Mouse (Mus musculus) kidney, adult 18-20 months (tissue): Measurements from ENCODE around the gene Nckap1l.

Experiments used
- DNase-seq: peaks from one replicate; pipeline ENCODE4 v3.0.0; 2021

Gene Nckap1l

DNA sequence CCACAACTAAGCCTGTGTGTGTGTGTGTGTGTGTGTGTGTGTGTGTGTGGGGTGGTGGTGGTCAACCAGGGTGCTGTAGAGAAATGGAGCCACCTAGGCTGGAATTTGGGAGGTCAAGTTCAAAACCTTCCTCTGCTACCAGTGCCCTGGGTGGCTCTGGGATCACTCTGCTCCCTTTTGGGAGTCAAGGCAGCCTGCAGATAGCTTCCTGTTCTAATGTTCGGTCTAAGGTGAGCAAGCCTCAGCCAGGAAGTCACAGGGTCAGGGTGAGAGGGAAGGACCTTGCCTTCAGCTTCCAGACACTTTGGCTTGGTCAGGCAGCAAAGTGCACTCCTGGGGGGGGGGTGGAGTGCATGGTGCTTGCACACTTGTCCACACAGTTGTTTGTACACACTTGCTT, 87.1 kb downstream of the Nckap1l start:
- DNase-seq = no peak

DNA sequence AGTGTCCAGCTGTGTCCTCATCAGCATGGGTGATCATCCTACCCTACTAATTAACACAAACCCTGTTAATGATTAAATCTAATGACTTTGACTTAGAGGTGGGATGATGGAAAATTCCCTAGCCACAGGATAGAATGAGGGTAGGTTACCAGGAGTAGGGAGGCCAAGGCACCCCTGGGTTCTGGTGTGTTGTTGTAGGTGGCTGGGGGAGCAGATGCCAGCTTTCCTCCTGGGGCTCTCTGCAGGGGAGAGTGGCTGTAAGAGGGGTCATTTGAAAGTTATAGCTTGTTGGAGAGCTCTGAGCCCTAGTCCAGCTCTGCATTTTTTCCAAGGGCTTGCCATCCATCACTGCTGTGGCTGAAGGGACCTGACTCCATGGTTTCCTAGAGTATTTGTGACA, 88.9 kb downstream of the Nckap1l start:
- peak; percentile 51 for DNase-seq

DNA sequence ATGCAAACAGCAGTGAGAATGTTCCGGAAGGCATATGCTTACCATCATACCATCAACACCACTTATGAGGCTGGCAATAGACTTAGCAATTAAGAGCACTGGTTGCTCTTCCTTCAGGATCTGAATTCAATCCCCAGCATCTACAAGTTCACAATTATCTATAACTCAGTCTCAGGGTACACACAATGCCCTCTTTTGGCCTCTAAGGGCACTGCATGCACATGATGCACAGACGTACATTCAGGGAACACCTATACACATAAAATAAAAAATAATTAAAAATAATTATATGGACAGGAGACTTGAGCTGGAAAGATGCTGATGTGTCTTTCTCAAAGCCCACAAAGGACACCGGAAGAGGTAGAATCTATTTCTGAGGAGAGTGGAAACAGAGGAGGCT, 94.4 kb downstream of the Nckap1l start:
- DNase-seq = peak; percentile 2
